Mouse (Mus musculus) brain, adult 2 months (tissue): ENCODE measurements at regions not wholly inside any gene's neighbourhood (a gene's known extent, or its start where the extent isn't known, plus 50 kb on each side); places are given as distances from the start of the nearest gene placed in this dataset.

Source experiments
- DNase-seq: peaks from one replicate; pipeline ENCODE4 v3.0.0; 2011; ENCODE audit warnings: low read depth, low spot score

- no peak for DNase-seq
These were observed 50.7 kb upstream of the Gm7361 start for GRCm38 (mm10) chr5:26206766-26207122.

GRCm38 (mm10) chr5:26206066-26206765 lies 51.3 kb upstream of the Gm7361 start:
- no peak for DNase-seq

DNA sequence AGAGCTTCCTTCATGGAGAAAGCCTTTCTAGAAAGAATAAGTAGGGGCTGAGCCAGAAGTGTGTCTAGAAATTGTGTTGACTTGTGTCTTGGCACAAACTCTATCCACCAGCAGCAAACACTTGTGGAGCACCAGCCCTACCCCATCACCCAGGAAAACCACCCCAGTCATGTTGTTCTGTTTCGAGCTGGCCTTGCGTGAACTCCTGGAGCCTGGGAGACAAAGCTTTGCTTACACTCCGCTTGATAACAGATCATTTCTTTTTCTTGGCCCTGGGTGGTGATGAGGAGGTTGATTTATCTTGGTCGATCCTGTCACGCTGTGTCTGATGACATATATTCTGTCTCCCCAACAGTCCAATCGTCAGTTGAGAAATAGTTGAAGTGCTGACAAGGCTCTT lies 55.0 kb upstream of the Gm7361 start:
- DNase-seq: no peak

- peak; percentile 58 for DNase-seq
These were observed 68.1 kb upstream of the Gm7361 start for GRCm38 (mm10) chr5:26189377-26189776.

DNA sequence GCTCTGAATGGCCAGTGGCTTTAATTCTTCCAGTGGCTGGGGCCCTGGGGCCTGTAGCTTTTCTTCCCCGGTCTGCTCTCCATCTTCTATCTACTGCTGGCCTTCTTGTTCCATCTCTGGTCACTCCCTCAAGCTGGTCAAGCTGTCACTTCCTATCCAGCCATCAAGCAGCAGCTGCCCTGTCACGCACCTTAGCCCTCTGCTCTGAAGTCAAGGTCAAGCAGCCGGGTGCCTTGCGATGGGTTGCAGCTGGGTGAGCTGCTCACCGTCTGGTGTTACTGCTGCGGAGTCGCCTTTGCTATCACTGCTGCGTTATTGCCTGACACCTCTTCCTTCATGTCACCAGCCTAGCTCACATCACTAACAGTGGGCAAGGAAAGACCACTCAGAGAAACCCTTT lies 66.0 kb upstream of the Gm10220 start:
- DNase-seq: no peak

GRCm38 (mm10) chr5:26185417-26185816 lies 64.2 kb upstream of the Gm10220 start:
- no peak for DNase-seq

GRCm38 (mm10) chr5:26176064-26176463 lies 54.8 kb upstream of the Gm10220 start:
- no peak for DNase-seq

- DNase-seq: no peak
These were observed 50.6 kb upstream of the Gm10220 start for GRCm38 (mm10) chr5:26171662-26172384.

DNA sequence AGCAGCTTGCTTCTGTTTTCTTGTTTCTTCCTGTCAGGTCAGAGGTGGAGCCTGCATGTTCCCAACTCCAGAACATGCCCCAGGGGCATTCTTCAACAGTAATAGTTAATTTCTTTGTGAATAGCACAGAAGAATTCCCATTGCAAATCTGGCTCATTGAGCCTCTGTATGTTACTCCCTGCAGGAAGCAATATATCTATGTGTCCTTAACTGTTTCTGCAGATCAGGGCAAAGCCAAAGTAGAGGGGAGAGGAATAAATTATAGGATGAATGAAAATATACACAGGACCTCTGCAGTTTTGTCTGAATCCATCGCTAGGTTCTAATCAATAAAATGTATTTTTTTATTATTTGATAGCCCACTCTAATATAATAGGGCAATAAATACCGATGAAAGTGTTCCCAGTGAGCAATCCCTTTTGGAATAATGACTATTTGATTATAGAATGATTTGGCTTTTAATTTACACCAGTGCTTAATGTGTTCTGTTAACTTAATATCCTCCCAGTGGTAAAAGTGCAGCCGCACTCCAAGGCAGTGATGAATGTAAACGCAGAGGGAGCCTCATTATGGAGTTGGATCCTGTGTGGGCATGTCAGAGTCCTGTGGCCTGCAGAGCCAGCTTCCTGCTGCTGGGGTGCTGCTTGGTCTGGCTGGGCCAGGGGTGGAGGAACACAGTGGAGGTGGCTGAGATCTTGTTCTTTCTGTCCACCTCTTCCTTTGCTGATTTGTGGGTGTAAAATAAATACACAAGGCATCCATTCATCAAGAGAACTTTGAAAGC lies 49.7 kb upstream of the Gm10220 start:
- DNase-seq: no peak
